Comparison of ENCODE assay signal across 14 mouse cellular contexts in the genomic region with DNA sequence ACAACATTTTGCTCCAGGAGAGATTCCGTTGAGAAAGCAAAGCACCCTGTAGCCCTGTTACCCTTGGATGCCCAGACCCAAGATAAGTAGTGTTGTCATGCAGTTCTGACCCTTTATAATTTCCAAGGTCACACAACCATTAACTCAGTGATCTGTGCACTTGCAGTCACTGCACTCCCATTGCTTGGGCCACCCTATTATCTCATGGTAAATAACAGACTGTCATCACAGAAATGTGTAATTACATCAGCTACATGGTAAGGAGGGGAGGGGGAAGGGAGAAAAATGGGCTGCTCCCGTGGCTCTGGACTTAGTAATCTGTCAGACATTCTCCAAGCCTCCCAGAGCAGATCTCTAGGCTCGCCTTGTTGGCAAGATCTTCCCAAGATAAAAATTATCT.
DNase-seq lines count a peak whose midpoint lies in the region; ATAC-seq lines count a peak whose summit lies in the region.
"Had no signal": no experiment of that assay in that cellular context is flagged by ENCODE, and none has a peak within 500 bp of the region (broad histone marks: within the 10 kb centered on the region; RNA-seq: fewer than 3 reads in every experiment).

No protein-coding gene starts in this region.

- DNase-seq in heart, adult 18-20 months: no peak
- DNase-seq in midbrain, embryonic 10.5 days (ENCODE audit: low spot score): no peak
- DNase-seq in fibroblast of lung, adult 2 months (ENCODE audit: low read depth): peak; percentile 18
- DNase-seq in retina, postnatal 1 day: peak; percentile 75
- no peak for DNase-seq in cerebellum, postnatal 36 days
- DNase-seq: cerebellum, adult 8-10 months; layer of hippocampus, postnatal 36 days; lung, embryonic 14.5 days; right cerebral cortex, postnatal 4 days had no signal

- H3K4me1 ChIP-seq in heart, embryonic 15.5 days (replicated peaks): peaks cover 14% of the 10 kb centered on the region
- H3K4me1 ChIP-seq in midbrain, embryonic 12.5 days: no peaks in the 10 kb centered on the region; the same call in 1 of the 2 replicates
- H3K4me1 ChIP-seq in midbrain, embryonic 10.5 days: peaks cover 13% of the 10 kb centered on the region
- H3K4me1 ChIP-seq: limb, embryonic 13.5 days; neural tube, embryonic 13.5 days had no signal

- H3K4me2 ChIP-seq in heart, embryonic 15.5 days: no peak overlapping the region
- H3K4me2 ChIP-seq in midbrain, embryonic 12.5 days (replicated peaks): no peak overlapping the region
- H3K4me2 ChIP-seq: limb, embryonic 13.5 days; lung, embryonic 14.5 days; neural tube, embryonic 13.5 days had no signal

- no peak overlapping the region for H3K9ac ChIP-seq in heart, embryonic 15.5 days
- H3K9ac ChIP-seq in midbrain, embryonic 12.5 days (replicated peaks): no peak overlapping the region
- H3K9ac ChIP-seq: limb, embryonic 13.5 days; lung, embryonic 14.5 days; neural tube, embryonic 13.5 days had no signal

- H3K27me3 ChIP-seq in heart, embryonic 15.5 days: no peaks in the 10 kb centered on the region
- peaks cover 20% of the 10 kb centered on the region for H3K27me3 ChIP-seq in midbrain, embryonic 12.5 days
- no peaks in the 10 kb centered on the region for H3K27me3 ChIP-seq in midbrain, embryonic 10.5 days (ENCODE audit: low read depth, poor library complexity, severe bottlenecking)
- H3K27me3 ChIP-seq: limb, embryonic 13.5 days; neural tube, embryonic 13.5 days had no signal

- peak overlapping the region; percentile 66 for H3K27ac ChIP-seq in heart, embryonic 15.5 days
- H3K27ac ChIP-seq in midbrain, embryonic 12.5 days (replicated peaks): no peak overlapping the region
- H3K27ac ChIP-seq in midbrain, embryonic 10.5 days (replicated peaks): no peak overlapping the region
- H3K27ac ChIP-seq: kidney, postnatal 0 days; limb, embryonic 13.5 days; neural tube, embryonic 13.5 days had no signal

- H3K9me3 ChIP-seq in heart, embryonic 15.5 days (replicated peaks): no peaks in the 10 kb centered on the region
- H3K9me3 ChIP-seq in midbrain, embryonic 12.5 days: no peaks in the 10 kb centered on the region
- H3K9me3 ChIP-seq in midbrain, embryonic 10.5 days (replicated peaks): no peaks in the 10 kb centered on the region
- H3K9me3 ChIP-seq: limb, embryonic 13.5 days; neural tube, embryonic 13.5 days had no signal

- no peak overlapping the region for H3K4me3 ChIP-seq in heart, embryonic 15.5 days
- no peak overlapping the region for H3K4me3 ChIP-seq in midbrain, embryonic 12.5 days
- no peak overlapping the region for H3K4me3 ChIP-seq in midbrain, embryonic 10.5 days
- H3K4me3 ChIP-seq: limb, embryonic 13.5 days; neural tube, embryonic 13.5 days had no signal

- peak; percentile 78 for ATAC-seq in heart, embryonic 15.5 days (replicated peaks; ENCODE audit: insufficient number of reproducible peaks, insufficient read depth, low FRiP score, low read depth)
- 0 out of 2 replicates have a peak, but pooled peaks have one; percentile 27 for ATAC-seq in midbrain, embryonic 12.5 days (ENCODE audit: low FRiP score, low read depth)

- WGBS in heart, embryonic 15.5 days: 19% methylated on average over 3 of the region's 3 CpGs
- WGBS in midbrain, embryonic 12.5 days: 59% methylated on average over 3 of the region's 3 CpGs
- 76% methylated on average over 3 of the region's 3 CpGs for WGBS in midbrain, embryonic 10.5 days

- H3K36me3 ChIP-seq in heart, embryonic 15.5 days: no peaks in the 10 kb centered on the region
- no peaks in the 10 kb centered on the region for H3K36me3 ChIP-seq in midbrain, embryonic 12.5 days
- H3K36me3 ChIP-seq in midbrain, embryonic 10.5 days: no peaks in the 10 kb centered on the region
- H3K36me3 ChIP-seq: limb, embryonic 13.5 days; neural tube, embryonic 13.5 days had no signal

Comparison
In these comparisons a context has a peak if more than half of its experiments do, and no peak if none do; other contexts are left out.
1. DNase-seq: peak in fibroblast of lung, adult 2 months (single experiment) and retina, postnatal 1 day (single experiment); none in heart, adult 18-20 months (0 of 2), midbrain, embryonic 10.5 days (single experiment) and cerebellum, postnatal 36 days (0 of 2).